Mouse (Mus musculus): Measurements from ENCODE around the gene Tmem63b. TPM values are rescaled to one million over a fixed set of nuclear protein-coding genes. Genes with fewer than 3 reads are reported as not detected.
A peak's percentile ranks its signal among the peaks of the same experiment; 100 is the strongest.

Gene Tmem63b
- total RNA-seq (2021): 100 to 1,000 TPM; 238 to 244 TPM

GRCm38 (mm10) chr17:45686716-45687115 lies at the start of gene Tmem63b:
Gene Tmem63b, minus strand, starts transcription at chr17:45686905.
- intact Hi-C loops (cut with DNase I): no loop called here
- no peak for DNase-seq (ENCODE audit: extremely low spot score in 1 of 2, low spot score in 2 of 2)

DNA sequence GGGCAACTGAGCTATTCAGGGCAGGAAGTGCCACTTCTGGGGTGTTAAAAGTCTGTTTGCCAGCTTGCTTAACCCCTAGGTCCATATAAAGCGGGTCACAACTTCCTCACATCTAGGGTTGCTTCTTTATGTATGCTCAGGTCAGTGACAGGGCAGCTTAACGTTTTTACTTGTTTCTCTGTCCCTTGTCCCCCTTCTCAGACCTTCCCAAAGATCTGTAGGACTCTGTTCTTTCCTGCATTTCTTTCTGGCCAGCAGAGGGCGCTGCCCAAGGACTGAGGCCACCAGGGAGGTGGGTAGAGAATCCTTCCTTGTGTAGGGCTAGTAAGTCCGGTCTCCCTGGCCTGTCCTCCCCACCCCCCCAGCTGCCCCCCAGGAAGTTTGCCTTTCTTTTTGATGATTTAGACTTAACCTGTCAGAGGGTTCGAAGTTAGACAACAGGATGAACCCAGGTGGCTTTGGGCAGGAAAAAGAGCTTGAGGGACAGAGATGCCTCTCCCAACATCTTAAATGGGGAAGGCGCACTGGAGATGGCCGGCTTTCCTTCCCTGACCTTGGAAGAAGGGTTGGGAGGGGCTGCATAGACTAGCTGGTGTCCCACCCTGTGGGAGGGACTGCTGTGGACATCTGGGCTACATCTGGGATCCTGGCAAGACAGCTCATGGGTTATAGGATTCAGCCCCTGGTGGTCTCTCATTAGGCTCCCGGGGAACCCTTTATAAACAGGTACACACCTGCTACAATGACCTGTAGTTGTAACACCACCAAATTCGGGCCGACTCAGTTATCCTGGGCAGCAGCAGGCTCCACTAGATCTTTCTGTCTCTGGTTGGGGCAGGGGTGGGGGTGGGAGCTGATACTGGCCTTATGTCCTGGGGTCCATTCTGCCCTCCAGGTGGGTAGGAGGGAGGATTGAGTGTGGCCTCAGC lies 48.9 kb upstream of the Tmem63b start:
- intact Hi-C loops (cut with DNase I): loop anchor here (1.0 to 10.0 kb wide), 2 partner anchors 297 to 429 kb away; partner anchors contain the start of genes Gtpbp2 and Vegfa
- peak; percentile 85 for DNase-seq (ENCODE audit: extremely low spot score in 1 of 2, low spot score in 2 of 2)

GRCm38 (mm10) chr17:45734881-45735280 lies 48.2 kb upstream of the Tmem63b start:
- intact Hi-C loops (cut with DNase I): loop anchor here (10.0 kb wide), 1 partner anchor 430 kb away; the partner anchor contains the start of gene Gtpbp2

GRCm38 (mm10) chr17:45734333-45734732 lies 47.6 kb upstream of the Tmem63b start:
- intact Hi-C loops (cut with DNase I): loop anchor here (10.0 kb wide), 1 partner anchor 430 kb away; the partner anchor contains the start of gene Gtpbp2
- no peak for DNase-seq (ENCODE audit: extremely low spot score in 1 of 2, low spot score in 2 of 2)

More at GRCm38 (mm10) chr17:45734881-45735280, 48.2 kb upstream of the Tmem63b start:
- DNase-seq (ENCODE audit: extremely low spot score in 1 of 2, low spot score in 2 of 2): peak in 1 of 2 experiments; percentile 49

DNA sequence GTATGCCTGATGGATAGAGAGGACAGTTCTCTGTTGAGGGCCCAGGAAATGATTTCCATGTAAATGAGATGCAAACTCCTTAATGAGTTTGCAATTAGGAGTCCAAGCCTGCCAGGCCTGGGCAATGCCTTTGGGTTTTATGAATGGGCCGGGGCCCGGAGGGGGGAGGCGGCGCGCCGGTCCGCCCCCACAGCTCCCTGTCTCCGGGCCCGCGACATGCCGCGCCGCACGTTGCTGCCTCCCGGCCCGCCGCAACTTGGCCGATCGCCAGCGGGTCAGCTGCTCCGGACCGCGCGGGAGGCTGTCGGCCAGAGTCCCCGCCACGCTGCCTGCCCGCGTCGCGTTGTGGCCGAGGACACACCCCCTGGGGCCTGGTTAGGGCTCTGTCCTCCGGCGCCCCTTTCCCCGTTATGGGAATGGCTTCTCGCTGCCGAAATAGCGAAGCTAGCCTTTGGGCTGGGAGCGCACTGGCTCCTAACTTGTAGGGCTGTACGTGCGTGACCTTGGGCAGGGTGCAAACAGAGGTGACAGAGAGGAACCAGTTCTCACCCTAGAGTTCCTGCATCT lies 47.1 kb upstream of the Tmem63b start, which contains the start of gene 1600014C23Rik:
Gene 1600014C23Rik, minus strand, starts transcription at position 110 of the 567 bp plus-strand sequence.
- intact Hi-C loops (cut with DNase I): loop anchor here (10.0 kb wide), 1 partner anchor 431 kb away; the partner anchor contains the start of gene Gtpbp2
- DNase-seq (ENCODE audit: extremely low spot score in 1 of 2, low spot score in 2 of 2): peak; percentile 79 to 92

- peak in 1 of 2 experiments; percentile 69 for DNase-seq (ENCODE audit: extremely low spot score in 1 of 2, low spot score in 2 of 2)
- intact Hi-C loops (cut with DNase I): loop anchor here (10.0 kb wide), 1 partner anchor 432 kb away; the partner anchor contains the start of gene Gtpbp2
Measured at GRCm38 (mm10) chr17:45733038-45733734, 46.5 kb upstream of the Tmem63b start.

DNA sequence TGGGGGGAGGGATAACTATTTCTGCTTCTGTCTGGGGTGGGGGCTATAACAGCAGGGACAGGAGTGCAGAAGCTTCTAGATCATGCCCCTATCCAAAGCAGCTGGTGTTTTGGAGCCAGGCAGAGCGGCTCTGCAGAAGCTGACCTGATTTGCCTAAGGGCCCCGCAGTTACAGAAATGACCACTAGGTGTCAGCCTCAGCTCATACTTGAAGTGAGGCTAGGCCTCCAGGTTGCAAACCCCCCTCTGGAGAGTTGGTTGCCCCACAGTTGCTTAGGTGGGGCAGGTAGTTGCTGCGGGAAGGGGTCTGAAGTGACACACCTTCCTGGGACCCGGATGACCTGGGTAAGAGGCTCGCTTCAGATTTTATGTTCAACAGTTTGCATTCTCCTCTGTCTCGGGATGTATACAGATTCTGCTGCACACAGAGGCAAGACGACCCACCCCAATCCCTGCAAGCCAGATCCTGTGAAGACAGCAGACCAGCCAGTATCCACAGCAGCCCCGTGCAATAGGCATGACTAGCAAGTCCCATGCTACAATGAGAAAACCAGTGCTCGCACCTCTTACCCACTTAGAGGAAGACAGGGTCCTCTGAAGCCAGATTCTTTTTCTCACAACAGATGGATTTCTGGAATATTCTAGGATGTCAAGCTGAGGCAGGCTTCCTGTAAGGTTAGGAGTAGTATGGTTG lies 44.6 kb upstream of the Tmem63b start:
- intact Hi-C loops (cut with DNase I): loop anchor here (1.0 to 10.0 kb wide), 3 partner anchors 301 to 433 kb away; partner anchors contain the start of genes Gtpbp2 and Vegfa
- peak; percentile 84 to 86 for DNase-seq (ENCODE audit: extremely low spot score in 1 of 2, low spot score in 2 of 2)

GRCm38 (mm10) chr17:45730696-45731095 lies 44.0 kb upstream of the Tmem63b start:
- intact Hi-C loops (cut with DNase I): loop anchor here (1.0 to 10.0 kb wide), 3 partner anchors 302 to 434 kb away; partner anchors contain the start of genes Gtpbp2 and Vegfa
- DNase-seq (ENCODE audit: extremely low spot score in 1 of 2, low spot score in 2 of 2): no peak

DNA sequence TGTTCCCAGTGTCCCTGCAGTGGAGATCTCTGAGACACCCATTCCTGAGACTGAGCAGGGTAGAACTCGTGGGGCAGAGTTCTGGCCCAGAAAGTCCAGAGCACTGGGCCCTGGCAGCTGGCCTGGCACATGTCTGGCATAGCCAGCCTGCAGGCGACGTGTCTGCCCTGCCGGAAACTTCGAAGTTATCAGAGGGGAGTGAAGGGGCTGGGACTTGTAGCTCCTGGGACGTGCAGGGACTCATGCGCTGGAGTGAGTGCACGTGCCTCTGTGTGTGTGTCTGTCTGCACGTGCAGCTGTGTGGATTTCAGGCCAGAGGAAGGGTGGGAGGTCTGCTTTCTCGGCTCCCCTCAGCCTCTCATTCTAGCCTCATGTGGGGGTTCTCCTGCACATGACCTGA lies 42.7 kb upstream of the Tmem63b start:
- intact Hi-C loops (cut with DNase I): no loop called here
- DNase-seq (ENCODE audit: extremely low spot score in 1 of 2, low spot score in 2 of 2): peak in 1 of 2 experiments; percentile 23

DNA sequence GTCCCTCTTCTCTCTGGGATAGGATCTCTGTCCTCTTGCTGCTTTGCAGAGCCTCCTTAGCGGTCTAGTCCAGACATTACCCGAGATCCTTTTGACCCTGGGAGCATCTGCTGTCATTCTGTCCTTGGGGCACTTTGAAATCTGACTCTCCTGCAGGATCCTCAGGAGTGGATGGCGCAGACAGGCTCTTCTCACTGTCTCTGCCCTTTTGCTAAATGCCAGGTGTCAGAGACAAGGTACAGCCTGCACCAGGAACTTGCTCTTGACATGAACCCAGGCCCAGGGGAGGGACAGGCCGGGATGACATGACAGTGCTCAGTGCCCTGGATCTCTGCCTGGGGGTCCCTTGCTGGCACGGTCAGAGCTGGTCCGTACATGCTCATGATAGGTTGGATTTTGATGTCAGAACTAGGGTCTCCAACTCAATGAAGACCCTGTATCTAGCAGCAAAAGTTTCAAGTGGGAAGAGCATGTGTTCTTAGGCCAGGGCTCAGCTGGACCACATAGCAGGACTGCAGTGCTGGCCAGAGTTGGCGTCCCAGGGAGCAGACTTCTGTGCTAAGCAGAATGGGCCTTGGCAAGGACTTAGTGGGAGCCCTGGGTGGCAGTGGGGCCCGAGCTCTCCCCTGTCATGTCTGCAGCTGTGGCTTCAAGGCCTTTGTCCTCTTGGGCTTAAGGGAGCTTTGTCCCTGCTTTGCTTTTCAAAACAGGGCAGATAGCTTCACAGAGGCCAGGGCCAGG lies 41.4 kb upstream of the Tmem63b start:
- no peak for DNase-seq (ENCODE audit: extremely low spot score in 1 of 2, low spot score in 2 of 2)
- intact Hi-C loops (cut with DNase I): no loop called here

DNA sequence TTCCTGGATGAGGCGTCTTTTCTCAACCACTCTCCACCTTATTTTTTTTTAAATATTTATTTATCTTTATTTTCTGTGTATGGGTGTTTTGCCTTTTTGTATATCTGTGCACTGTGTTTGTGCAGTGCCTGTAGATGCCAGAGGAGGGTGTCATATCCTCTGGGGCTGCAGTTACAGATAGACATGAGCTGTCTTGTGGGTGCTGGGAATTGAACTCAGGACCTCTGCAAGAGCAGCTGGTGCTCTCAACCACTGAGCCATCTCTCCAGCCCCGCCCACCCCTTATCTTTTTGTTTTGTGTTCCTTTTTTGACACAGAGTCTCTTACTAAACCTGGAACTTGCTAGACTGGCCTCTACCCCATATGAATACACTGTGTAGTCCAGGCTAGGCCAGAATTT lies 40.8 kb upstream of the Tmem63b start:
- intact Hi-C loops (cut with DNase I): no loop called here
- no peak for DNase-seq (ENCODE audit: extremely low spot score in 1 of 2, low spot score in 2 of 2)

- intact Hi-C loops (cut with DNase I): no loop called here
Measured at GRCm38 (mm10) chr17:45726249-45726648, 39.5 kb upstream of the Tmem63b start.

DNA sequence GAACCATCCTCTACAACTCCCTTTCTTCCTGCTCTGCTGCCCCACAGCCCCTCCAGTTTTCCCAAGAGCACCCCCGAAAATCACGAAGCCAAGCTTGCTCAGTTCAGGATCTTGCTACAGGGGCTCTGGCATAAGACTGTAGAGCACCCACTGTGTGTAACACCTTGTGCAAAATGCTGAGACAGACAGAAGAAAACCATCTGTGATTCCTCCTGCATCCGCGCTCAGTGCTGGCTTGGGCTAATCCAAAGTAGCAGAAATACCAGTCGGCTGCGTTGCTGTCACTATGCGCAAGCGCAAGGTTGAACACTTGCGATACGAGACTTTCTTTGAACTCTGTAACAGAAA lies 37.8 kb upstream of the Tmem63b start:
- intact Hi-C loops (cut with DNase I): loop anchor here (5.0 kb wide), 1 partner anchor 47 kb away; no protein-coding TSS in a partner anchor
- DNase-seq (ENCODE audit: extremely low spot score in 1 of 2, low spot score in 2 of 2): no peak

More at GRCm38 (mm10) chr17:45726249-45726648, 39.5 kb upstream of the Tmem63b start:
- DNase-seq (ENCODE audit: extremely low spot score in 1 of 2, low spot score in 2 of 2): no peak

- intact Hi-C loops (cut with DNase I): loop anchor here (5.0 kb wide), 1 partner anchor 47 kb away; no protein-coding TSS in a partner anchor
- peak; percentile 77 to 83 for DNase-seq (ENCODE audit: extremely low spot score in 1 of 2, low spot score in 2 of 2)
Measured at GRCm38 (mm10) chr17:45723732-45724573, 37.2 kb upstream of the Tmem63b start.

DNA sequence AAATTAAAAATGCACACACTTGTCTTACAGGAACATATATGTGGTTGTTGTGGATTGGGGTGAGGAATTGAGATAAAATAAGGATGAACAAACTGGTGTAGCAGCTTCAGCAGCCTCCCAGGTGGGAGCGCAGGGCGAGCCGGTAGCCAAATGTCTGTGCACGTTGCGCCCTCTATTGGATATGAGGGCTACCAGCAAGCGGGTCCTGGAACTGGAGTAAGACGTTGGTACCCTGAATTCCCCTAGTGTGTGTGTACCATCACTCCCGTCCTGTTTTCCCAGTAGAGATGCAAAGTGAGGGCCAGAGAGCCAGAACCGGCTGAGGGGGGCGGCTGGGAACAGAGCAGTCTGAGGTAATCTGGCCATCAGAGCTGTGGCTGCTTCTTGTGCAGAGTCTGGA lies 31.6 kb upstream of the Tmem63b start:
- intact Hi-C loops (cut with DNase I): loop anchor here (2.0 kb wide), 1 partner anchor 56 kb away; no protein-coding TSS in a partner anchor
- DNase-seq (ENCODE audit: extremely low spot score in 1 of 2, low spot score in 2 of 2): peak; percentile 79 to 80

DNA sequence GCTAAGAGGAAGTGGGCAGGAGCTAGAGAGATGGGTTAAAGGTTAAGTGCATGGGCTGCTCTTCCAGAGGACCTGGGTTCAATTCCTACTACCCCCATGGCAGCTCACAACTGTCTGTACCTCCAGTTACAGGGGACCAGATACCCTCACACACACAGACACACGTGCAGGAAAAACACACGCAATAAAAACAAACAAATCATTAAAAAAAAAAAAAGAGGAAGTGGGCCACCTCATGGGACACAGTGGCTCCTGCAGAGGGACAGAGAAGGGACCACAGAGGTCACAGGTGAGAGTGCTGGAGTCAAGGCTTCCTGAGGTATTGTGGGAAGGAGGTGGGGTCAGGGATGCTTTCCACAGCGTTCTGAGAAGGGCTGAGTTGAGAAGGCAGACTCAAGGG lies 24.8 kb upstream of the Tmem63b start:
- DNase-seq (ENCODE audit: extremely low spot score in 1 of 2, low spot score in 2 of 2): no peak
- intact Hi-C loops (cut with DNase I): no loop called here
